Mouse (Mus musculus): ENCODE measurements around the gene Ppp4c.
A peak's percentile ranks its signal among the peaks of the same experiment; 100 is the strongest.

Ppp4c gene

DNA sequence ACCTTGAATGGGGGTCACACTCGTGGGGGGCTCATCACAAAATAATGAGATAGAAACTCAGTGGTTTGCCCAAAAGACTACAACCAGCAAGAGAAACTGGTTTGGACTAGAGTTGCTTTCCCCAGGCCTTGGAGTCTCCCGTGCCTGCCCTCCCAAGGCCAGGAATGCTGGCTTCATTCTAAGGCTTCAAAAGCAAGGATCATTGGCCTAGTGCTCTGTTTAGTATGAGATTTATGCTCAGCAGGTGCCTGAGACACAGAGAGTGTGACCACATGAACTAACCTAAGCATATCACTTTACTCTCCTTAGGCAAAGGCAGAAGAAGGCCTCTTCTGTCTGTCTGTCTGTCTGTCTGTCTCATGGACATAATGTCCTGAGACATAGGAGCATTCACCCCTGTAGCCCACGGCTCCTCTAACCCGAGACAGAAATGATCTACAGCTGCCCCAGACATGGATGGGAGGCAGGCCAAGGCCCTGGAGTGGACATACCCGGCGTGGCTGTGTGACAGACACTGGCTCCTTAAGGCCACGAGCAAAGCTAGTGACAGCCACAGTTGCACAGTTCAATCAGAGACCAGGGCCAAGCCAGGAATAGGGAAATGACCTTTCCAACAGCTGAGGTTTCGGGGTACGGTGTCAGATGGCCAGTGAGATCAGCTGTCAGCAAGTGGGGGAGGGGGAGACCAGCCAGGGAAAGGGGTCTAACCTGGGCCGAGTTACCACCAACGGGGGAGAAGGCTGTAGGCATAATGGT lies 10.0 kb upstream of the Ppp4c start:
- DNase-seq (ENCODE audit: low spot score in 2 of 2) = no peak

DNA sequence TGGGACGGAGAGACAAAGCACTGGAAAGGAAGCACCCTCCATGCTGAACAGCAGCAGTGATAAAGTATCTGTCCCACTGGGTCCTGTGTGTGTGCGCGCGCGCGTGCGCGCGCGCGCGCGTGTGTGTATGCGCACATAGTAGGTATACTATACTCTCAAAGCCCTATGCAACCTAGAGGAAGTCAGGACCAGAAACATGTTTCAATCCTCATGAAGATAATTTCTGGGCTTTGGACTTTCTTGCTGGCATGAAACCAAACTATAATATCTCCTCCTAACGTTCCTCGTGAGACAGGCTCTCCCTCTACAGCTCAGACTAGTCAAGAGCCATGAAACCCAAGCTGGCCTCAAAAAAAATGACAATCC lies 8.7 kb upstream of the Ppp4c start:
- DNase-seq (ENCODE audit: low spot score in 2 of 2) = no peak

- no peak for DNase-seq (ENCODE audit: low spot score in 2 of 2)
These were observed 8.2 kb upstream of the Ppp4c start for GRCm38 (mm10) chr7:126800269-126801056.

- no peak for DNase-seq (ENCODE audit: low spot score in 2 of 2)
These were observed 7.4 kb upstream of the Ppp4c start for GRCm38 (mm10) chr7:126799468-126800268.

DNA sequence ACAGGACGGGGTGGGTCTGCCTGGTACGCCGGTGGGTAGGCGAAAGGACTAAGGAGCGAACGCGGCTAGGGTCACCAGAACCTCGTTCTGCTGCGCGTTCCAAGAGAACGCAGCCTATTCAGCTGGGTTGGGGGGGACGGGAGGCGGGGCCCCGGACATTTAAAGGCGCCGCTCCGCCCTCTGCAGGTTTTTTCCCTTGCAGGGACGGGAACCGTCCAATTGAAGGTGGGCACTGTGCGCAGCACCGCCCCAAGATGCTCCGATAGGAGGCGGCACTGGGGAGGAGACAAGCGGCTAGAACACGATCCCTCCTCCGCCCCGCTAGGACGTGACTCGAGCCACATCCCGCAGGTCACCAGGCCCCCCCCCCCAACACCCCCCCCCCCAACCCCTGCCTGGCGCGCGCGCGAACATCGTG lies 6.8 kb upstream of the Ppp4c start:
- peak; percentile 89 to 90 for DNase-seq (ENCODE audit: low spot score in 2 of 2)

- DNase-seq (ENCODE audit: low spot score in 2 of 2) = no peak
These were observed 6.1 kb upstream of the Ppp4c start for GRCm38 (mm10) chr7:126798127-126799049.

DNA sequence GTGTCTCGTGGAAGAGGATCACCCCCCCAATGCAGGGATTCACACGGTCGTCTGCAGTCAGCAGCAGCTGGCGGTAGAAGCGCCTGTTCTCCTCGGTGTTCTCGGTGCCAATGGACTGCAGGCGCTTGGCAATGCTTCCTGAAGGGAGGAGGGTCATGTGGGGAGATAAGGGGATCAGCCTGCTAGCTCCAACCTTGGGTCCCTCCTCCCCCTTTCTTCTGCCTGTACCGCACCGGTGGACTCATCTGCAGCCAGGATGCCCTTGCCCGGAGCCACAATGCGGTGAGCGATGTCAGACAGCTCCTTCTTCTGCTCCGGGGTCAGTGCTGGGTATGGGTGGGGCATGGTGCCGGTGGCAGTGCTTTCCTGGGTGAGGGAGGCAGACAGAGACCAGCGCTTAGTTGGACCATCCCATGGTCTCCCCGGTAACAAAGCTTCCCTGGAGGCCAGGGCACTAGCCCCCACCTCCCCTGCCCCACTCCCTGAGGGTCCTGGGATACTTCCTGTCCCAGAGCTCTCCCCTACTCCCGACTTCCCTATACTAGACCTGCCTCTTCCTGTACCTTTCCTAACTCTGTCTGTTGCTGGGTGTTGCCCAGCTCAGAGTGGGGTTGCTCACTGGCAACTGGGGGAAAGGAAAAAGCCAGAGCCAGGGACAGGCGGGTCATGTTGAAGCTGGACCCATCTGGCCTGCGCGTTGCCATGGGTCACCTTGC lies 5.3 kb upstream of the Ppp4c start, which contains the start of gene Fam57b:
Fam57b (plus strand) TSS at position 258 of the 716 bp plus-strand sequence.
- no peak for DNase-seq (ENCODE audit: low spot score in 2 of 2)

GRCm38 (mm10) chr7:126796350-126796932 lies 4.1 kb upstream of the Ppp4c start:
- DNase-seq (ENCODE audit: low spot score in 2 of 2) = no peak

GRCm38 (mm10) chr7:126795387-126796317 lies 3.4 kb upstream of the Ppp4c start:
- DNase-seq (ENCODE audit: low spot score in 2 of 2) = no peak

DNA sequence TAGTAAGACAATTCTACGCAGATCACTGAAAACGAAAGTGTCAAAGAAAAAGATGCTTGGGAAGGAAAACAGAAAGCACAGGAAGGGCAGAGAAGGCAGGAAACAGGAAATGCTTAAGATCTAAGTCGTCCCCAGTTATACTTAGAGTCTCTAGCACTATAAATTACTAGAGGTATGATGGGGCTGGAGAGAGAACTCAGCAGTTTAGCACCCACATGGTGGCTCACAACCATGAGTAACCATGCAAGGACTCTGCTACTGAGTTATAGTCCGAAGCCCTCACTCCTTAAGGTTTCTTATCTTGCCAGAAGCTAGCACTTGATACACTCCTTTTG lies 1.9 kb upstream of the Ppp4c start:
- no peak for DNase-seq (ENCODE audit: low spot score in 2 of 2)

DNA sequence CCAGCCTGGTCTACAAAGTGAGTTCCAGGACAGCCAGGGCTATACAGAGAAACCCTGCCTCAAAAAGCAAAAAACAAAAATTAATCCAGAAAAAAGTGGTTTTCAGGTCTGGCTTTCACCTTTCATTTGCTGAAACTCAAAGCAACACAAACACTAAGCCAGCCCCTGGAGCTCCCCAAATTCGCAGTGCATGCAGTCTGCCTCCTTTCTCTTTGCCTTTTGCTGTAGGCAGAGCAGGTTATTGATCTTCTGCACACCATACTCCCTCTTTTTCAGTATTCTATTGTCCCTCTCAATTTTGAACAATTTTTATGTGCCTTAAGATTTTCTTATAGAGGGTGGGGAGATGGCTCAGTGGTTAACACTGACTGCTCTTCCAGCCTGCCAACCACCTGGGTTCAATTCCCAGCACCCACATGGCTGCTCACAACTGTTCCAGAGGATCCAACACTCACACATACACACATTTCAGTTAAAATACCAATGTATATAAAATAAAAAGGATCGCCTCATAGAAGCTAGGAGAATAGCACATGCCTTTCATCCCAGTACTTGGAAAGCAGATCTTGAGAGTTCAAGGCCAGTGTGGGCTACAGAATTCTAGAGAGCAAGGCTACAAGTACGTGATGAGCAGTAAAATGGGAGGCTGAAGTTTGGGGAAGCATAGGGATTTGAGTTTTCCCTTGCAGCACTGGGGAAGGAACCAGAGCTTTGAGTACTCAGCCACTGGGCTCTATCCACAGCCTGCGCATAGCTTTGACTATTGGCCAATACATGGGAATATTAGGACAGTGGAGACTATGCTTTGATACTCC lies 1.4 kb upstream of the Ppp4c start:
- no peak for DNase-seq (ENCODE audit: low spot score in 2 of 2)

GRCm38 (mm10) chr7:126792721-126793443 lies 586 bp upstream of the Ppp4c start:
- no peak for DNase-seq (ENCODE audit: low spot score in 2 of 2)

DNA sequence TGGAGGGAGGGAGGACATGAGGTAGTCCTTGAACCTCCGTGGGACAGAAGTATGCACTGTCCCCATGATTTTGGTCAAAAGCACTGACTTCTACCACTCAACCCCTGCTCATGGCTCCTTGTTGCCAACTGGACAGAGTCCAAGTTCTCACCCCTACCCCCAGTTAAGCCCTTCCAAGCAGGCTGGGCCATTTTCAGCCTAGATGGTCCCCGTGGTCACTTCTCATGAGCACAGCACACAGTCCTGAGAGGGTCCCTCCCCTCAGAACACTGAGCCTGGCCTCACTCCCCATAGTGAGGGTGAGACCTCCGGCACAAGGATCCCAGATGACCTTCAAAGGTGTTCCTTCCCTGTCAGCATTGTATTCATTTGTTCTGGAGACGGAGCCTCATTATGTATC lies 3.2 kb downstream of the Ppp4c start:
- DNase-seq (ENCODE audit: low spot score in 2 of 2) = no peak

DNA sequence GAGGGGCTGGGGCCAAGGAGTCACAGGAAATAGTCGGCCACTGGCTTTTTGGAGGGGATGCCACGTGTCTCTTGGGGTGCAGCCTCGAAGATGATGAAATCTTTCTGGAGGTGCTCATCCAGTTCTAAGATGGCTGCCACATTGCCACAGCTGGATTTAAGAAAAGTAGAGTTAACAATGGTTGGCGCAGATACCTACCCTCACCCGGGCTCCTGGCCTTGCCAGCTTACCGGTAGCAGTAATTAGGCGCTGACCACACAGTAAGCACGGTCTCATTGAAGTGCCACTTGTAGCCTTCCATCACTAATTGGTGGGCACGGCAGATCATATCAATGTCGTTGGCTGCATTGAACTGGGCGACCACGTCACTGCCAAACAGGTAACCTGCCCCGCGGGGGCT lies 6.2 kb downstream of the Ppp4c start:
- DNase-seq (ENCODE audit: low spot score in 2 of 2) = no peak

DNA sequence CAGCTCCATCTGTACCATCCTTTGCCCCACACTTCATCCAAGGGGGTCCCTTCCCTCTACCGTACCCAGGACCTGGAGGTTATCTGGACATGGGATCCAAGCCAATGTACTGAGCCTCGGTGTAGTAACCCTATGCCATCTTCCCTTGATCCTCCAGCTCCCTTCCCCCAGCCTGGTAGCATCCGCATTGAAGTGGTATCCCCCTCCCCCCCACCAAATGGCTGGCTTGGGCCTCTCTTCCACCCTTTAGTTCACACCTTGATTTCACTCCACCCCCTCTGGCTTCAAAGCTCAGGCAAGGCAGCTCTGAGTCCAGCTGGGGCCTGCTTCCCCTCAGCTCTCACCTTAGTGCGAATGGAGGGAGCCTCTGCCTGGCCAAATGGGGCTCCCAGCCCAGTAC lies 7.2 kb downstream of the Ppp4c start:
- DNase-seq (ENCODE audit: low spot score in 2 of 2) = no peak

DNA sequence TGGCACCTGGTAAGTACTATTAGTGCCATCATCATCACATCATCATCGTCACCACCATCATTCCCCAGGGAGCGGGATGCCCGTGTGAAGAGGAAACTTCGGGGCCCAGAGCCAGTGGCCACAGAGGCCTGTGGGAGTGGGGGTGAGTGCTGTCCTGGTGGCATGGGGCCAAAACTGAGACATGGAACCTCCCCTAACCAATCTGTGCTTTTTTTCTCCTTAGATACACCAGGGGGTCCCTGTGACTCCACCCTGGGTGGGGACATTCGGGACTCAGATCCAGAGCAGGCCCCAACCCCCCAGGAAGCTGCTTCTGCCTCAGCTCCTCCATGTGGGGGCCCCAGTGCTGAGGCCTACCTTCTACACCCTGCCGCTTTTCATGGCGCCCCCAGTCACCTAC lies 7.8 kb downstream of the Ppp4c start:
- no peak for DNase-seq (ENCODE audit: low spot score in 2 of 2)

- no peak for DNase-seq (ENCODE audit: low spot score in 2 of 2)
These were observed 9.6 kb downstream of the Ppp4c start for GRCm38 (mm10) chr7:126782693-126783092.

All from spleen, postnatal 14 days (tissue).